Mouse (Mus musculus) embryo, embryonic 9.5 days (tissue): ENCODE data around the gene Tnp2.

Experiments used
- DNase-seq: peaks from one replicate; pipeline ENCODE4 v3.0.0-alpha.2; 2017; ENCODE audit errors: extremely low spot score

The Tnp2 gene

DNA sequence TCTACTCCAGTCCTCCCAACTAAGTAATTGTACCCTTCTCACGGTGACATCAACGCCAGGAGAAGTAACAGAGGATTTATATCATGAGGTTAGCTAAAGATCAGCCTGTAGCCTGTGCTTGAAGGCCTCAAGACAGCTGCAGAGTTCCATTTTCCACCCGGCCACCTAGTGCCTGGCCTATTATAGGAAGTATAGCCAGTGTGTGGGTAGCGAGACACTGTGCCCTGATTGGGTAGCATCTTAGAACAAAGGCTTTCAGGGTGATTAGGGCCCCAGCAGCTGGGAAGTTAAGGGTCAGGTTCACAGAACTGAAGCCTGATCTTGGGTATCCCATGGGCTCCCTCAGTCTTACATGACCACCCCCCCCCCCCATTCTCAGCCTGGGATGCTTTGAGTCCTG is 406 bp upstream of the Tnp2 start:
- no peak for DNase-seq

DNA sequence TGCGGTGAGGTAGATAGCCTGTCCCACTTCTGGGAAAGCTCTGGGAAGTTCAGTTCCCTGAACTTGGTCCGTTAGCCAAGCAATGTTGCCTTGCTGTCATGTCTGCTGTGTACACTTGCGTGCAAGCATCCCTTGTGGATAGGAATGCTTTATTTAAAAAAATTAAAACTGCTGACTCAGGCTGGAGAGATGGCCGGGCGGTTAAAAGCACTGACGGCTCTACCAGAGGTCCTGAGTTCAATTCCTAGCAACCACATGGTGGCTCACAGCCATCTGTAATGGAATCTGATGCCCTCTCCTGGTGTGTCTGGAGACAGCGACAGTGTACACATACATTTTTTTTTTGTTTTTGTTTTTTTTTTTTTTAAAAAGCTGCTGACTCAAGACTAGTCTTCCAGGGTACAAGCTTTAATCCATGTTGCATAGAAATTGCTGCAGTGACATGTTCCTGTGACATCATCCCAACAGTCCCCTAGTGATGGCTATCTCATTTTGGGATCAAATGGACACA is 857 bp downstream of the Tnp2 start:
- DNase-seq, result no peak

DNA sequence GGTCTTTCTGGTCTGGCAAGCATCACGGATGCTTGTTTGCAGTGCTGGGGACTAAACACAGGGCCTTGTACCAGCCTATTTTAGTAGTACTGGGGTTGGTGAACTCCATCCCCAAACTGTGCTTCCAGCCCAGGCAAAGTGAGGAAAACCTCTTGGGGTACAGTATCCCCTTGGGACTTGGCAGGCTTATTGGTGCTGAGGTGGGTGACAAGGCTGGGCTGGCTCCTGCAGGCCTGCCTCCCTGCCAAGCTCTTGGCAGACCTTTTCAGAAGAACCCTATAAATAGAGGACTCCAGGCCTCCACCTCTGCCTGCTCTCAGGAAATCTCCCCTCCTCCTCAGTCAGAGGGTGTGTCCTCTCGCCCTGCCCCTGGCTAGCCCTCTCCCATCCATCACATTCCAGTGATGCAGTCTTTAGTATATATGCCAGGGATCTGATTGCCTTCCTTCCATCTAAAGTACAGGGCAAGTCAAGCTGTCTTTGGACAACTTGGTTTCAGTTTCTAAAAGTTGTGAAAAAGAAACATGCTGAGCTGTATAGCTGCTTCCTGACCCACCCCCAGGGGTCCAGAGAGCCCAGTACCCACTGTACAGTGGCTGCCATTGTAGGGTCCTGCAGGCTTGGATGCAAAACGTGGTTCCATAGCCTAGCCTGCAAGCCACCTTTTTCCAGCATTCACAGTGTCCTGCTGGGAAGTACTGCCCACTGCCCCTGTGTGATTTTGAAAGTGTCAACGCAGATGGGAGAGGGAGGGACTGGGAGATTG is 1.5 kb downstream of the Tnp2 start:
- DNase-seq, result no peak

DNA sequence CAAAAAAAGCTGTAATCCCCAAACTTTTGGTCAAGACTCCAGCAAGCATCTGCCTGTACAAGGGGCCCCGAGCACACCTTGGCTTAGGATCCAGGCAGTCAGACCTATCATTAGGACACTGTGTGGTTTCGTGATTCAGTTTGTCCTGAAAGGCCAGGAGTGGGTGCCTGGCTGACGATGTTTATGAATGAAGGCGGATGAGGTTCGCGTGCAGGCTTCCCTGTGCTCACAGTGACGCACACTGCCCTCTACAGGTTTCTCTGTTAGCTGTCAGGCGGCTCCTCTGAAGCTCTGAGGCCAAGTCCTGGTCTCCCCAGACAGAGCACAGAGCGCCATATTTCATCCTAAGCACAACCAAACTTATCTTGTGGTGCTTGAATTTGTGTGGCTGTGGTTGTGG is 2.2 kb downstream of the Tnp2 start:
- peak; percentile 85 for DNase-seq

DNA sequence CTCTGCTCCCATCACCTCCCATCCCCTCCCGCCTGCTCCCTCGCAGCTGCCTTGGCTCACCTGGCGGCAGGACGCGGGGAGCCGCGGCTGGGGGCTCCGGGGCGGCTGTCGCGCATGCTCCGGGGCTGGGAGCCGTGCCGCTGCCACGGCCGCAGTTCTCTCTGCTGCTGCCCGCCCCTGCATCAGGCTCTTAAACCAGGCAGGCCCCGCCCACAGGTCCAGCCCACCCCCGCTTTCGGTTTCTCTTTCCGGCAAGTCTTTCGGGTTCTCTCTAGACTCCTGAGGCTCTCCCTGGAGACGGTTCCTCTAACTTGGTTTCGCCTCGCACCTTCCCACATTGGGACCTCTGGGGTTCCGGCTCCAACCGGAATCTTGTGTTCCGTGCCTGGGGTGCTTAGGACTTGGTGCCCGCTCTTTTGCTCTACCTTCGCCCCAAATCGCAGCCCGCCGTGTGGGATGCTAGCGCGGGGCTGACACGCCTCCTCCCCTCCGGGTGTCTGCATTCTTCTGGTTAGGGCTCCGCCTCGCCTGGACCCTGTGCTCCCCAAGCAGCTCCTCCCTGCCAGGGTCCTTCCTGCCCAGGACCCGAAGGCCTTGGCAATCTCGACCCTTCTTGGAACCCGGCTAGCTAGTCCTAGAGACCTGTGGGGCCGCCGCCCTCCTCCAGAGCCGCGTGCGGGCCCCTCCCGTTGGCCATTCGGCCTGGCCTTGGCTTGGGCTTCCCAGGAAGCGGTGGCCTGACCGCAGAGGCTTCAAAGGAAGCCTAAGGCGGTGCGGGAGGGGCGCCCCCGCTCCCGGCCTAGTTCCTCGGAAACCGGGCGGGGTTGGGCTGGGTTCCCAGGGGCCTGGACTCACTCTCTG is 2.9 kb downstream of the Tnp2 start, which contains the start of gene Socs1:
TSS of gene Socs1 (minus strand) at position 166 of the 861 bp plus-strand sequence.
- peak; percentile 93 for DNase-seq

DNA sequence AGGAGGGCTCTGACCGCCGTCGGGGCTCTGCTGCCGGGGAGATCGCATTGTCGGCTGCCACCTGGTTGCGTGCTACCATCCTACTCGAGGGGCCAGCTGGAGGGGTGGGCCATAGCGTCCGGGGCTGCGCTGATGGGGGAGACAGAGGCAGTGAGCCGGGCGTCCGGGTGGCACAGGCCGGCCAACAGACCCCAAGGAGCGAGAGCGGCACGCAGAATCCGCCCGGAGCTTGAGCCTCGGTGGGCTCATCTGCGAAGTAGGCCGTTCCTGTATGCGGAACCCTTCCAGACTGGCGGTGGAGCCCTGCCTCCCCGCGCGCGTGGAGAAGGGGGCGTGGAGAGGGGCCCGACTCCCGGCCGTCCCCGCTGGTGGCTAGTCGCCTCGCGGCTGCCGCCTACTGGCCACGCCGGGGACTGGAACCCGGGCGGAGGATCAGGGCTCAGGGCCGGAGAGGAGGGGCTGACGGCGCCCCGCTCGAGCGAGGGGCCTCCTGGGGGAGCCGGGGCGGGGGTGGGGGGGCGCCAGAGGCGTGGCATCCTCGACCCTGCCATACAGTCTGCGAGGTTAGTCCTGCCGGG is 3.6 kb downstream of the Tnp2 start:
- peak; percentile 97 for DNase-seq

DNA sequence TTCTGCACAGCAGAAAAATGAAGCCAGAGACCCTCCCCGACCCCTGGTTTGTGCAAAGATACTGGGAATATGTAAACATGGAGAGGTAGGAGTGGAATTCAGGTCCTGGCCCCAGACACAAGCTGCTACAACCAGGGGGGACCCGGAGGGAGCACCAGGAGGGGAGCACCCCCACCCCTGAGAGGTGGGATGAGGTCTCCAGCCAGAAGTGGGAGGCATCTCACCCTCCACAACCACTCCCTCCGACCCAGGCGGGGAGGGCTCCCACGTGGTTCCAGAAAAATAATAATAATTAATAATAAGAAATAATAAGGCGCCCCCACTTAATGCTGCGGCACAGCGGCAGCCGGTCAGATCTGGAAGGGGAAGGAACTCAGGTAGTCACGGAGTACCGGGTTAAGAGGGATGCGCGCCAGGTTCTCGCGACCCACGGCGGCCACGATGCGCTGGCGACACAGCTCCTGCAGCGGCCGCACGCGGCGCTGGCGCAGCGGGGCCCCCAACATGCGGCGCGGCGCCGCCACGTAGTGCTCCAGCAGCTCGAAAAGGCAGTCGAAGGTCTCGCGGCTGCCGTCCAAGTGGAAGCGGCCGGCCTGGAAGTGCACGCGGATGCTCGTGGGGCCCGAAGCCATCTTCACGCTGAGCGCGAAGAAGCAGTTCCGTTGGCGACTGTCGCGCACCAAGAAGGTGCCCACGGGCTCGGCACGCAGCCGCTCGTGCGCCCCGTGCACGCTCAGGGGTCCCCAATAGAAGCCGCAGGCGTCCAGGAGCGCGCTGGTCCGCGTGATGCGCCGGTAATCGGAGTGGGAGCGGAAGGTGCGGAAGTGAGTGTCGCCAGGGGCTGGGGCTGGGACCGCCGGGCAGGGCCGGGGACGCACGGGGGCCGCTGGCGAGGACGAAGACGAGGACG is 4.3 kb downstream of the Tnp2 start:
- no peak for DNase-seq

DNA sequence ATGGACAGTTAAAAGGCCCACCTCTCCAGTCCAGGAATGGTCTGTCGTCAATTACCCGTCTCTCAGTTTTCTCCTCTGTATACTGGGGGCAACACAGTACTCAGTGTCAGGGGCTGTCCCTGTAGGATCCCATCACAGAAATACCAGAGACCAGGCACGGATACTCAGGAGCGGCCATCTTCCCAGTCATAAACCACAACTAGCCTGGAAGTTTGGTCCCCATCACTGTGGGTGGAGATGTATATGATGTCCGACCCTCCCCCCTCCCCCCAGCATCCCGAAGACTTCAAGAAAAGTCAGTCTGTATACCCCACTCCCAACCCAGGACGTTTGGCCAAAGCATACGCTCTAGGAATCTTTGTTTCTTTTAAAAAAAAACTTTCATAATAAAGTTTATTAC is 5.0 kb downstream of the Tnp2 start:
- DNase-seq, result no peak

DNA sequence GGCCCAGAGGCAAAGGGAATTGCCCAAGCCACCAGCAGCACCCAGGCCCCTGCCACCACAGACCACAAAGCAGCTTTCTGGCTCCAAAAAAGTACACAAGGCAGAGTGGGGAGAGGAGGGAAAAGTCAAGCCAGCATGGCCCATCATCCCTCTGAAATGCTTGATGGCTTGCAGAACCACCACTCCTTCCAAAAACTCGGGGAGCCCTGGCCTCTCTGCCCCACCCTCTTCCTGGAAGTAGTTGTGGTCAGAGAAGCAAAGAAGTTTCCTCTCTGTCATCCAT is 5.4 kb downstream of the Tnp2 start:
- DNase-seq, result no peak

DNA sequence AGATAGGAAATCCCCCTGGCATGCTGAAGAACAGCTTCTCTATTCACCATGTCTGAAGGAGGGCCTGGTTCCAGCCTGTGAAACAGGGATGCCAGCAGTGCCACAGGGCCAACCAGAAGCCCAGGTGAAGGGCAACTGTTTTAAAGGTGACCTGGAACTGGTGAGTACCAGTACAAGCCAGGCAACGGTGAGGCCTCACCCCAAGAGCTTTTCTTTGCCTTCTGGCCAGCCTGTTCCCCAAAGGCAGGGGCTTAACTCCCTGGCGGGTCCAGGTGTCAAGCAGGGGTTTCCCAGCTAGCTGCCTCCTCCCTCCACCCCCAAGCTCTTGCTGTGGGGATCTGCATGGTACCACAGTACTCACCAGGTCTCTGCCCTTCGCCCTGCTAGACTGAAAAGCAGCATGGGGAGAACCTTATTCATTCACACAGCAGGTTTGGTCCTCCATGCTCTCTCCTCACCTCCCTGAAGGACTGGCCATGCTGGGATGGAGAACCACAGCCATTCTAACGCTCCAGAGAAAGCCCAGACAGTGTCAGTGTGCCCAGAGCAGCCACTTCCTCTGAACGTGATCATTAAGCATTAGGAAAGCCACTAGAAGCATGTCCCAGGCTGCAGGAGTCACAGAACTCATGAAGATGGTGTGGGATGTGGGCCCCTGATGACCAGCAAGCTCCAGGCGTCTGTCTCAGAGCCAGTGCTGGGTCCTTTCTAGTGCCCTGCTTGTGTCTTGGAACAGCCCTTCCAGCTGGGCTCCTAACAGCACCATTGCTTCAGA is 5.9 kb downstream of the Tnp2 start:
- DNase-seq, result no peak

DNA sequence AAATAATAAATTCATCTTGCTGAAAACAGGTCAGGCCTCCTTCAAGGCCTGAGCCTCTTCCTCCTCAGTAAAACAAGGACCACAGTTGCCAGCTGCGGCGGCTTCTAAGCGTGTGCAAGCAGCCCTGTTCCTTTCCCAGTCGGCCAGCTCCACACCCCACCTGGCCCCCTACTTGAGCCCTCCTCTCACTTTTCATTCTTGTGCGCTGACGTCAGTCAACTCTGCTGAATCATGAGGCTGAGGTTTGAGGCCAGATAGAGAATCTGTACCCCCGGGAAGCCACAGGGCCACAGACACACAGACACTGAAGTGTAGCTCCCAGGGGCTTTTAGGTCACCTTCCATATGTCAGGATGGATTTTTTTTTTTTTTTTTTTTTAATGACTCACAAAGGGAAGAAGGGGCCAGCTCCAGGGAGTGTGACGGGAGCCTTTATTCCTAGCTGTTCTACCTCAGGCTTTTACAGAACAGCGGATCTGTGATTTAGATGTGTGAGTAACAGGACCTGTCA is 6.5 kb downstream of the Tnp2 start:
- DNase-seq, result no peak

DNA sequence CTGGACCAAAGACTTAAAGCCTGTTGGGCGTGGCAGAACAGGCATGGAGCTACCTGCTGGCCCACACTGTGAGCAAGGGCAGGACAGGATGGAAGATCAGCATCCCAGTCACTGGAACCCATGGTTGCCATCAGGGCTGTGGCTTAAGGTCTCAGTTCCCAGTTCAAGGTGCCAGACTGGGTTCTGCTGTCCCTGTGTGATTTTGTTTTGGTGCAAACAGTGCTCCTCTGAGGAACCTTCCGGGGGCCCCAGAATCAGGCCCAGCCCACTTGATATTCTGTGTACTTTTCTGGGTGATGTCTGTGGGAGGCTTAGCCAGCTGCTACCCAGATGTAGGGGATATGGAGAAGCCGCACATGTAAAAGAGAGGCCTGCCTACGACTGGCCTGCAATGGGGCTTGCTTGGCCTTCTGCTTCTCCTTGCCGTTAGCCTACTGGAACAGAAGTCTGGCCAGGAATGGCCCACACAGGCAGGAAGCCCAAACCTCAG is 7.8 kb downstream of the Tnp2 start:
- DNase-seq, result no peak

DNA sequence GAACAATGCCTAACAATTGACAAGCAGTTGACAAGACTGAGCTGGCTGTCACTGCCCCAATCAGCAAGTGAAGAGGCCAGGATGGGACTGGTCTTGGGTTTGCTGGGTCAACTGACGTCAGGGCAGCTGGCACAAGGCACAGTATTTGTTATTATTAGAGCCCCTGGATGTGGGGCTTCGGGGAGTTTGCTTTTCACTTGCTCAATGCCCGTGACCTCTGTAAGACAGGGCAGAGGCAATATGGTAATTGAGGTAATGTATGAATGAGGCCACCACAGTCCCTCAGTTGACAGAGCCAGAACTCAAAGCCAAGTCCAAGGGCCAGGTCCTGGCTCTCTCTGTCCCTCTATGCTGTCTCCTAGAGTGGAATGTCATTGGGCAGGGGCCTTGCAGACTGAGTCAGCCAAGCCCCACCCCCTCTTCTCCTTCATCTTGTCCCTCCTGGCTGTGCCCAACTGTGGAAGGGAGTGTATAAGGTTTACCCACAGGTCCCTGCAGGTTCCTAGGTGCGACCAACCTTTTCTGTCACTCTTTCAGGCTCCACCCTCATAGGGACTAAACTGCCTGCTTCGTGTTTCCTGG is 10.8 kb downstream of the Tnp2 start:
- DNase-seq, result no peak

DNA sequence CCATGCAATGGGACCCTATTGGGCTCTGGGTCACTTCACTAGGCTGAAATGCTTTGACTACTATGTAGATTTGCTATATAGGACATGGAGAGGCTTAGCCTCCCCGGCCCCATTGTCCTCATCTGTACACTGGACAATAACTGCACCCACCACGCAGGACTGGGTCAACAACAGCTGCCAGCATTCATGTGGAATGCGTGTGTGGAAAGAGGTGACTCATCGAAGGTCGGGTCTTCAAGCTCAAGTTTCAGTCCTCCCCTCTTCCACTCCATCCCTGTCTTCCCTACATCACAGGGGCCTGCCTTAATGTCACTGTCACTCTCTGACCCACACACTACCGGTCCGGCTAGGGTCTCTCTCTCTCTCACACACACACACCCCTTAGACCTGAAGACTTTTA is 12.1 kb downstream of the Tnp2 start:
- DNase-seq, result no peak

DNA sequence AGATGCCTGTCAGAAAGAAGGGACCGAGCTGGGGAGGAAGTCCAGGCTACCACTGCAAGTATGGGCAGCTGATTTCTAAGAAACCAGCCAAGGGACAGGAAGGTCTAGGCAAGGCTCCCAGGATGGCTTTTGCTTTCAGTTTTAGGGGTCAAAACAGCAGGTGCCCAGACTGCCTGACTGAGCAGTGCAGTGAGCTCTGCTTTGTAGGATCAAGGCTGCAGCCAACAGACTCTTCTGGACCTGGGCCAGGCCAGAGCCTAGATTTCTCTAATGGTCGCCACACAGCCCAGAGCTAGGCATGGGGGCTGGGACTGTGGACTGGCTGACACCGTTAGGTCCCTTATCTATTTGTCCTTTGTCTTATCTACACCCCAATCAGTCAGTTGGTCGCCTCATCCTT is 13.7 kb downstream of the Tnp2 start:
- DNase-seq, result no peak

DNA sequence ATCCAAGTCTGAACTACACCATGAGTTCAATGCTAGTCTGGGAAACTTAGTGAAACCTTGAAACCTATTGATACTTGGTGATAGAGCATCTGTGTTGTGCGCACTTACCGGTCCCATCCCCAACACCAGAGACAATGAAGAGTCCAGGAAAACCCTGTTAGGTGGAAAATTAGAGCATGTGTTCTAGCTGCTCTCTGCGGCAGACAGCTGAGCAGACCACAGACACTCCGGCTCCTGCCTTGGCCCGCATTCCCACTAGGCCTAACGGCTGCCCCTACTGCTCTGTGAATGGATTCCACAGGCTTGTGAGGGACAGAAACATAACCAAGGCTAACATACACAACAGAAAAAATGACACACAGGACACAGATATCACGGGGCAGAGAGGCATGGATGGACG is 14.9 kb downstream of the Tnp2 start:
- DNase-seq, result no peak

DNA sequence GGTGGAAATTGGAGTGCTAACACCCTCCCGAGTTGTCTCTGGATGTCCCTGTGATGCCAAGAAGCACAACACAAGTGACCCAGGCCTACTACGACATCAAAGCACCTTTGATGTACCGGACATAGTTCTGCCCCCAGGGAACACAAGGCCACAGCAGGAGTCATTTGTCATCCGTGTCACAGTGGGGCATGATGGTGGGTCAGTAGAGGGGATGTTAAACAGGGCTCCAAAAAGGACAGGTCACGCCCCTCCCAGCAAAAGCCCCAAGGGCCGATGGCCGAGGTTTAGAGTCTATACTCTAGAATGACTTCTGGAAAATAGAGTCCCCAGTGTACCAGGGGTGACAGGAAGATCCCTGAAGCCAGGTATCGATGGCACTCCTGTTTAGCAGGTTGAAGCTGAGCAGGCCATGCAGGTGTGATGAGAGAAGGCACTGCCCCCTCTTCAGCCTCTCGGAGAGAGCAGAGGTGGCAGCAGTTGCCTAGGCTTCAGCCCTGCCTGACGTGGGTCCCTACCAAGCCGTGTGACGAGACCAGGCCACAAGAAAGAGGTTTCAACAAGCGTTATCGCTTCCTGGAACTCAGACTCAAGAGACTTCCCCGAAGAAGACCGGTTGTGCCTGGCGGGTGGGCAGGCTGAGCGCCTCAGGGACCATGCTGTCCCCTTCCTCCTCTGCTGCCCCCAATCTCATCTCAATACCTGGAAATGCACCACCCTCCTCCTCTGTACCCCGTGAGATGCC is 16.5 kb downstream of the Tnp2 start:
- no peak for DNase-seq

DNA sequence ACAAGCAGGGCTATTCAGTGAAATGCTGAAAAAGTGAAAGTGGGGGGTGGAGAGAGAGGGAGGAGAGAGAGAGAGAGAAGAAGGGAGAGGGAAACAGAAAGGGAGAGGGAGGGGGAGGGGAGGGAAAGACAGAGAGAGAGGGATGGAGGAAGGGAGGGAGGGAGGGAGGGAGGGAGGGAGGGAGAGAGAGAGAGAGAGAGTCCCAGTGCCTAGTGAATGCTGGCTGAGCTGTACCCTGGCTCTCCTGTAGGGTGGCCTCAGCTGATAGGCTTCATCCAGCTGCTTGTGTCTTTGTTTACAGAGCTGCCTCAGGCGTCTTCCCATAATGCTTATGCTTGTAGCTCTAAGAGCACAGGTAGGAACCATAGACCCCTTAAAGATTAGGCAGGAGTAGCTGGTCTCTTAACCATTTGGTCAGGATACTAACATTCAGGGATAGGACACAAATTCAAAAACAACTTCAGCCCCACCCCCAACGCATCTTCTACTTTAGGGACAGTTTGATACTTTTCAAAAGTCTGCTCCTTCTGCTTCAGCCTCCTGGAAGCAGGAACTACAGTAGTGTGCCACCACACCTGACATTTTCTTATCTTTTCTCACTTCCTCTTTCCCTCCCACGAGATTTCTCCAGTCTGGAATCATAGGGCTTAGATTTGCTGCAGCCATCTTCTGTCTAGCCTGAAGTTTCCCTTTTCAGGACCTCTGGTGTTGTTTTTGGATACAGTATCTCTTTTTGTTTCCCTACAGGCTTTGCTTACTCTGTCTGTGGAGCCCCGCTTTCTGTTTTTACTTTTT is 17.7 kb downstream of the Tnp2 start:
- DNase-seq, result no peak

DNA sequence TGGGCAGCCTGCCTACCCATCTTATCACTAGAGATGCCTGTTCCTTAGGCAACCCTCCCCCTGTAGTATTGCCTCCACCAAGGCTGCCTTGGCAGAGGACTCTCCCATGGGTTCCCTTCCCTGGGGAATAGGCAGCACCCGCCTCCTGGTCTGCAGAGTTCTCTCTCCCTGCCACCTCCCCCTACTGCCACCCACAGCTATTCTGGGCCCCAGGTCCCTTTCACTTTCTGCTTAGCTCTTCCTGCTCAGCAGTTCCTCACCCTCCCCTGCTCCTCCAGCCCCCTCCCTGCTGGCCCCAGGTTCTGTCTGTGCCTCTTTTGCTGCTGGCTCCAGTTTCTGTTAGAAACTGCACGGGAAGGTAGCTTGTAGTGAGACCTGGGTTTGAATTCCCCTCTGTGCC is 18.8 kb downstream of the Tnp2 start:
- no peak for DNase-seq
